Mouse (Mus musculus) hematopoietic multipotent progenitor cell, adult 10-12 weeks (in vitro differentiated cells): ENCODE results near the gene Zfp39. TPM values are rescaled to one million over a fixed set of nuclear protein-coding genes. Genes with fewer than 3 reads are reported as not detected.

ENCODE experiments used
- polyA plus RNA-seq: library from polyadenylated mRNA; stranded (reverse); fragments of >175 nt; gene quantifications from 2 replicates; pipeline ENCODE4 v1.2.3, GENCODE M21; 2012; ENCODE audit warnings: low replicate concordance

The Zfp39 gene
- 0.98 and 1.1 TPM in 2 replicates for polyA plus RNA-seq

GRCm38 (mm10) chr11:58903511-58904409, at the start of gene Zfp39:
Gene Zfp39 (minus strand): TSS chr11:58904225.

GRCm38 (mm10) chr11:58948542-58949479, 44.8 kb upstream of the Zfp39 start, which contains the start of gene Hist3h2ba:
Gene Hist3h2ba (plus strand): TSS chr11:58948920.

GRCm38 (mm10) chr11:58938322-58939087, 34.5 kb upstream of the Zfp39 start, which contains the start of gene Rnf187:
Gene Rnf187 (minus strand): TSS chr11:58938916.

GRCm38 (mm10) chr11:58917745-58918366, 13.8 kb upstream of the Zfp39 start, which contains the start of gene Btnl10:
Gene Btnl10 (plus strand): TSS chr11:58917908.

GRCm38 (mm10) chr11:58867039-58867953, 36.7 kb downstream of the Zfp39 start, which contains the start of gene 2810021J22Rik:
Gene 2810021J22Rik (plus strand): TSS chr11:58867216.

GRCm38 (mm10) chr11:58846919-58847461, 57.0 kb downstream of the Zfp39 start, which contains the start of gene Gm12258:
Gene Gm12258 (plus strand): TSS chr11:58847158.

GRCm38 (mm10) chr11:58838951-58839350, 65.1 kb downstream of the Zfp39 start, which contains the start of gene Olfr311:
Gene Olfr311 (plus strand): TSS chr11:58839251.

Other genes with a start within 250 kb of the Zfp39 start
- gene Olfr322, start 245.4 kb downstream of the Zfp39 start, polyA plus RNA-seq = 0.03 TPM in 1 of 2 replicates, not detected in the other
- gene Olfr320, start 223.1 kb downstream of the Zfp39 start, polyA plus RNA-seq = not detected in 2 replicates
- gene Olfr319, start 205.1 kb downstream of the Zfp39 start, polyA plus RNA-seq = not detected in 2 replicates
- not detected in 2 replicates for gene Olfr318, start 180.2 kb downstream of the Zfp39 start, polyA plus RNA-seq
- gene Olfr317, start 165.0 kb downstream of the Zfp39 start, polyA plus RNA-seq = not detected in 2 replicates
- 0.12 TPM in 1 of 2 replicates, not detected in the other for gene Olfr316, start 151.5 kb downstream of the Zfp39 start, polyA plus RNA-seq
- not detected in 2 replicates for gene Olfr315, start 131.0 kb downstream of the Zfp39 start, polyA plus RNA-seq
- gene Olfr314, start 121.3 kb downstream of the Zfp39 start, polyA plus RNA-seq = not detected in 2 replicates
- not detected in 2 replicates for gene Fam183b, start 102.3 kb downstream of the Zfp39 start, polyA plus RNA-seq
- not detected in 2 replicates for gene Olfr313, start 89.2 kb downstream of the Zfp39 start, polyA plus RNA-seq
- not detected in 2 replicates for gene Olfr312, start 75.0 kb downstream of the Zfp39 start, polyA plus RNA-seq
- not detected in 2 replicates for gene Olfr311, start 65.0 kb downstream of the Zfp39 start, polyA plus RNA-seq
- 0.66 and 2.4 TPM in 2 replicates for gene Gm12258, start 57.1 kb downstream of the Zfp39 start, polyA plus RNA-seq
- gene 2810021J22Rik, start 37.0 kb downstream of the Zfp39 start, polyA plus RNA-seq = 0.34 and 0.92 TPM in 2 replicates
- 0.17 and 21.0 TPM in 2 replicates for gene Btnl10, start 13.7 kb upstream of the Zfp39 start, polyA plus RNA-seq
- 234 and 380 TPM in 2 replicates for gene Rnf187, start 34.7 kb upstream of the Zfp39 start, polyA plus RNA-seq
- gene Hist3h2ba, start 44.7 kb upstream of the Zfp39 start, polyA plus RNA-seq = 9.7 and 14.2 TPM in 2 replicates
- 23.0 TPM in 1 of 2 replicates, not detected in the other for gene Hist3h2a, start 50.5 kb upstream of the Zfp39 start, polyA plus RNA-seq
- 0.25 and 8.9 TPM in 2 replicates for gene Trim17, start 50.5 kb upstream of the Zfp39 start, polyA plus RNA-seq
- 82.2 and 147 TPM in 2 replicates for gene Trim11, start 73.9 kb upstream of the Zfp39 start, polyA plus RNA-seq
- 0.40 and 1.8 TPM in 2 replicates for gene Obscn, start 232.2 kb upstream of the Zfp39 start, polyA plus RNA-seq